Mouse (Mus musculus) liver, embryonic 13.5 days (tissue): ENCODE measurements around the gene Nrp1. TPM values are rescaled to one million over a fixed set of nuclear protein-coding genes. Genes with fewer than 3 reads are reported as not detected.

Experiments
- ATAC-seq: fragments of 200-750 bp; cut with Nextera tagmentation; 2 replicates; pipeline ENCODE4 v1.8.0; 2017; ENCODE audit warnings: low read depth, mild to moderate bottlenecking, moderate number of reproducible peaks, moderate library complexity
- DNase-seq: peaks from one replicate; pipeline ENCODE4 v3.0.0; 2022
- H3K27ac ChIP-seq: fragments of 300-500 bp; sonication (generic); 2 replicates; pipeline ENCODE4 v1.5.1; 2015; ENCODE audit warnings: moderate library complexity, mild to moderate bottlenecking, inconsistent platforms
- H3K27me3 ChIP-seq: fragments of 300-500 bp; sonication (generic); 2 replicates; pipeline ENCODE4 v1.6.1; 2015; ENCODE audit warnings: mild to moderate bottlenecking, inconsistent platforms
- H3K36me3 ChIP-seq: fragments of 300-500 bp; sonication (generic); 2 replicates; pipeline ENCODE4 v1.6.1; 2015; ENCODE audit warnings: mild to moderate bottlenecking, inconsistent platforms
- H3K4me1 ChIP-seq: fragments of 300-500 bp; sonication (generic); replicated peaks from 2 replicates; pipeline ENCODE4 v1.6.1; 2015; ENCODE audit warnings: inconsistent platforms
- H3K4me2 ChIP-seq: fragments of 300-500 bp; sonication (generic); 2 replicates; pipeline ENCODE4 v1.6.1; 2015; ENCODE audit warnings: inconsistent platforms, mild to moderate bottlenecking, moderate library complexity
- H3K4me3 ChIP-seq: fragments of 300-500 bp; sonication (generic); replicated peaks from 2 replicates; pipeline ENCODE4 v1.5.1; 2015; ENCODE audit warnings: mild to moderate bottlenecking, inconsistent platforms
- H3K9ac ChIP-seq: fragments of 300-500 bp; sonication (generic); 2 replicates; pipeline ENCODE4 v1.6.1; 2015; ENCODE audit warnings: mild to moderate bottlenecking, inconsistent platforms
- H3K9me3 ChIP-seq: fragments of 300-500 bp; sonication (generic); replicated peaks from 2 replicates; pipeline ENCODE4 v1.6.1; 2016; ENCODE audit warnings: inconsistent platforms
- WGBS: fragments of 180-500 bp; shearing (Covaris S2); methylation state at CpG from one replicate; pipeline ENCODE4 v1.1.7; 2015; ENCODE audit not compliant: insufficient replicate concordance; 5-methylcytosine and 5-hydroxymethylcytosine counted together
- polyA plus RNA-seq: library from polyadenylated mRNA; unstranded; fragments of >200 nt; fragmentation: Nextera tagmentation; extraction: Ambion mirVana; gene quantifications from 2 replicates; pipeline ENCODE4 v1.2.1, GENCODE M21; 2015

Gene Nrp1
- polyA plus RNA-seq, 1 experiment from 2014 or later = 14.7 TPM

- H3K27me3 ChIP-seq = no peaks in the 10 kb centered on the region
- H3K9ac ChIP-seq = no peak overlapping the region
- no peak overlapping the region for H3K4me3 ChIP-seq
- no peaks in the 10 kb centered on the region for H3K9me3 ChIP-seq
- H3K4me1 ChIP-seq = peaks cover 3% of the 10 kb centered on the region
- no peak overlapping the region for H3K4me2 ChIP-seq
- H3K27ac ChIP-seq = no peak overlapping the region
- no peak for DNase-seq
- H3K36me3 ChIP-seq = no peaks in the 10 kb centered on the region
- no peak for ATAC-seq
These were observed 65.4 kb downstream of the Nrp1 start for GRCm38 (mm10) chr8:128423813-128424212.

GRCm38 (mm10) chr8:128424626-128425333 is 66.4 kb downstream of the Nrp1 start:
- H3K4me2 ChIP-seq = no peak overlapping the region
- WGBS = 56% methylated on average over 7 of the region's 7 CpGs
- ATAC-seq (peak; percentile 55), DNase-seq (no peak)
- H3K9ac ChIP-seq = no peak overlapping the region
- no peak overlapping the region for H3K27ac ChIP-seq
- H3K4me1 ChIP-seq = peaks cover 3% of the 10 kb centered on the region
- H3K27me3 ChIP-seq = no peaks in the 10 kb centered on the region
- H3K9me3 ChIP-seq = no peaks in the 10 kb centered on the region
- H3K36me3 ChIP-seq = no peaks in the 10 kb centered on the region
- no peak overlapping the region for H3K4me3 ChIP-seq

- Histone ChIP-seq H3K9me3 (no peaks in the 10 kb centered on the region), H3K27ac (no peak overlapping the region), H3K4me1 (peaks cover 3% of the 10 kb centered on the region), H3K4me3 (no peak overlapping the region), H3K36me3 (no peaks in the 10 kb centered on the region), H3K27me3 (no peaks in the 10 kb centered on the region), H3K9ac (no peak overlapping the region), H3K4me2 (no peak overlapping the region)
- WGBS = 70% methylated on average over 3 of the region's 3 CpGs
- ATAC-seq (no peak), DNase-seq (no peak)
These were observed 68.7 kb downstream of the Nrp1 start for GRCm38 (mm10) chr8:128427071-128427470.

- ATAC-seq (no peak), DNase-seq (no peak)
- no peak overlapping the region for H3K27ac ChIP-seq
- peaks cover 5% of the 10 kb centered on the region; the same call in 1 of the 2 replicates for H3K36me3 ChIP-seq
- H3K4me1 ChIP-seq = no peaks in the 10 kb centered on the region; the same call in none of the 2 replicates
- H3K4me3 ChIP-seq = no peak overlapping the region
- no peak overlapping the region for H3K9ac ChIP-seq
- no peaks in the 10 kb centered on the region for H3K27me3 ChIP-seq
- H3K9me3 ChIP-seq = no peaks in the 10 kb centered on the region
- 41% methylated on average over 1 of the region's 1 CpGs for WGBS
- no peak overlapping the region for H3K4me2 ChIP-seq
These were observed 70.6 kb downstream of the Nrp1 start for GRCm38 (mm10) chr8:128428971-128429370.

GRCm38 (mm10) chr8:128431082-128431481 is 72.7 kb downstream of the Nrp1 start:
- Histone ChIP-seq H3K27me3 (no peaks in the 10 kb centered on the region), H3K9ac (no peak overlapping the region), H3K4me1 (no peaks in the 10 kb centered on the region), H3K9me3 (no peaks in the 10 kb centered on the region), H3K4me2 (no peak overlapping the region), H3K27ac (no peak overlapping the region), H3K4me3 (no peak overlapping the region), H3K36me3 (peaks cover 5% of the 10 kb centered on the region; the same call in 1 of the 2 replicates)
- no peak for DNase-seq
- WGBS = 60% methylated on average over 1 of the region's 1 CpGs
- ATAC-seq = no peak

- Histone ChIP-seq H3K9me3 (no peaks in the 10 kb centered on the region), H3K4me3 (no peak overlapping the region), H3K9ac (no peak overlapping the region), H3K27ac (no peak overlapping the region), H3K27me3 (no peaks in the 10 kb centered on the region), H3K4me2 (no peak overlapping the region), H3K4me1 (no peaks in the 10 kb centered on the region), H3K36me3 (peaks cover 5% of the 10 kb centered on the region; the same call in 1 of the 2 replicates)
- WGBS = 58% methylated on average over 4 of the region's 4 CpGs
- ATAC-seq (no peak), DNase-seq (no peak)
These were observed 77.3 kb downstream of the Nrp1 start for GRCm38 (mm10) chr8:128435749-128436148.

- H3K36me3 ChIP-seq = peaks cover 5% of the 10 kb centered on the region; the same call in 1 of the 2 replicates
- WGBS = 51% methylated on average over 12 of the region's 12 CpGs
- H3K4me2 ChIP-seq = no peak overlapping the region
- DNase-seq = no peak
- no peak overlapping the region for H3K4me3 ChIP-seq
- H3K27me3 ChIP-seq = no peaks in the 10 kb centered on the region
- no peaks in the 10 kb centered on the region for H3K4me1 ChIP-seq
- no peak overlapping the region for H3K9ac ChIP-seq
- no peak overlapping the region for H3K27ac ChIP-seq
- H3K9me3 ChIP-seq = no peaks in the 10 kb centered on the region
- no peak for ATAC-seq
These were observed 78.9 kb downstream of the Nrp1 start for GRCm38 (mm10) chr8:128437156-128437825.

GRCm38 (mm10) chr8:128441407-128441806 is 83.0 kb downstream of the Nrp1 start:
- WGBS = 70% methylated on average over 1 of the region's 1 CpGs

GRCm38 (mm10) chr8:128445596-128445995 is 87.2 kb downstream of the Nrp1 start:
- Histone ChIP-seq H3K27ac (no peak overlapping the region), H3K4me3 (no peak overlapping the region), H3K27me3 (no peaks in the 10 kb centered on the region), H3K4me2 (no peak overlapping the region), H3K4me1 (no peaks in the 10 kb centered on the region), H3K9ac (no peak overlapping the region), H3K36me3 (no peaks in the 10 kb centered on the region), H3K9me3 (no peaks in the 10 kb centered on the region)
- whole genome bisulfite sequencing = 52% methylated on average over 4 of the region's 4 CpGs
- no peak for DNase-seq
- no peak for ATAC-seq

More at GRCm38 (mm10) chr8:128441407-128441806, 83.0 kb downstream of the Nrp1 start:
- Histone ChIP-seq H3K4me3 (no peak overlapping the region), H3K36me3 (no peaks in the 10 kb centered on the region), H3K27ac (no peak overlapping the region), H3K4me1 (no peaks in the 10 kb centered on the region), H3K9me3 (no peaks in the 10 kb centered on the region), H3K4me2 (no peak overlapping the region), H3K27me3 (no peaks in the 10 kb centered on the region), H3K9ac (no peak overlapping the region)
- ATAC-seq (no peak), DNase-seq (no peak)

- no peak overlapping the region for H3K4me2 ChIP-seq
- no peak overlapping the region for H3K9ac ChIP-seq
- H3K27ac ChIP-seq = no peak overlapping the region
- no peaks in the 10 kb centered on the region for H3K27me3 ChIP-seq
- no peaks in the 10 kb centered on the region for H3K4me1 ChIP-seq
- DNase-seq (no peak), ATAC-seq (no peak)
- no peak overlapping the region for H3K4me3 ChIP-seq
- 73% methylated on average over 3 of the region's 3 CpGs for whole genome bisulfite sequencing
- no peaks in the 10 kb centered on the region for H3K36me3 ChIP-seq
- H3K9me3 ChIP-seq = no peaks in the 10 kb centered on the region
These were observed 88.2 kb downstream of the Nrp1 start for GRCm38 (mm10) chr8:128446636-128447035.

GRCm38 (mm10) chr8:128447320-128447719 is 88.9 kb downstream of the Nrp1 start:
- ATAC-seq (no peak), DNase-seq (no peak)
- no peak overlapping the region for H3K27ac ChIP-seq
- H3K4me2 ChIP-seq = no peak overlapping the region
- no peaks in the 10 kb centered on the region for H3K27me3 ChIP-seq
- H3K4me3 ChIP-seq = no peak overlapping the region
- no peaks in the 10 kb centered on the region for H3K36me3 ChIP-seq
- H3K9me3 ChIP-seq = no peaks in the 10 kb centered on the region
- H3K9ac ChIP-seq = no peak overlapping the region
- H3K4me1 ChIP-seq = no peaks in the 10 kb centered on the region
- WGBS = 85% methylated on average over 3 of the region's 3 CpGs
